Mouse (Mus musculus): ENCODE data around the gene Ccnc. TPM values are rescaled to one million over a fixed set of nuclear protein-coding genes. Genes with fewer than 3 reads are reported as not detected.

The Ccnc gene
- polyA plus RNA-seq (2011; ENCODE audit: insufficient read length, low read depth, missing spikeins): 45.0 and 49.6 TPM in 2 replicates

DNA sequence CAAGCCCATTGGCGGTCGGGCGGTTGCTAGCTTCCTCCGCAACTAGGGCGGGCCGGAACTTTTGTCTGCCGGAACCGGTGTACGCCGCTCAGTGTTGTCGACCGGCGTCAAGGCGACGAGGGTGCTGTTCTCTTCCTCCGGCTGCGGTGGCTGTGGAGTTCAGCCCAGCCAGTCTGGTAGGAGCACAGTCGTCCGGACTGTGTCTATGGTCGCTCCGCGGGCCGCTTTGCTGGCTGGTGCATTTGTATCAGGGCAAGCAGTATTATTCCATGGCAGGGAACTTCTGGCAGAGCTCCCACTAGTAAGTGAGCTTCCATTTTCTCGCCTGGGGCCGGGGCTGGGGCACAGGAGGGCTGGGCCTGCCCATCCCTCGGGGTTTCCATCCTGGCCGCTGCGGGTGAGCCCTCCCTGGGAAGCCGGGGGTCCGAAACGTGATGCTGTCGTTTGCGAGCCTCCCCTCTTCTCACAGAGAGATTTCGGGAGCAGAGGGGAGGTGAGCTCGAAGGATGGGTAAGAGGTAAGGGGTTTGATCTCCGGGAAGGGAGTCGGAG, at the start of gene Ccnc:
Gene Ccnc (plus strand): TSS at position 87 of the 551 bp plus-strand sequence.
- Histone ChIP-seq H3K4me3 (ENCODE audit: insufficient read depth, low read length) (peak within 1 kb of the TSS; percentile 87), H3K27ac (ENCODE audit: insufficient read depth, low read length) (peak within 1 kb of the TSS; percentile 55), H3K4me1 (ENCODE audit: control insufficient read depth, insufficient read depth, low read length) (no peaks in the 10 kb centered on the region)
- TF ChIP-seq CTCF (IDR thresholded peaks at IDR 0.05; ENCODE audit: borderline replicate concordance, insufficient read depth, low read length) (no peak), POLR2A (IDR thresholded peaks at IDR 0.05; ENCODE audit: low read depth, low read length) (peak; percentile 88)

- Histone ChIP-seq H3K4me3 (ENCODE audit: insufficient read depth, low read length) (peak overlapping the region; percentile 21; the same call in 1 of the 2 replicates), H3K4me1 (ENCODE audit: control insufficient read depth, insufficient read depth, low read length) (no peaks in the 10 kb centered on the region), H3K27ac (ENCODE audit: insufficient read depth, low read length) (no peak overlapping the region)
- TF ChIP-seq POLR2A (IDR thresholded peaks at IDR 0.05; ENCODE audit: low read depth, low read length) (no peak), CTCF (IDR thresholded peaks at IDR 0.05; ENCODE audit: borderline replicate concordance, insufficient read depth, low read length) (no peak)
Observed at GRCm38 (mm10) chr4:21678101-21678974, 49.2 kb upstream of the Ccnc start.

GRCm38 (mm10) chr4:21678975-21679623, 48.4 kb upstream of the Ccnc start:
- Histone ChIP-seq H3K27ac (ENCODE audit: insufficient read depth, low read length) (no peak overlapping the region), H3K4me1 (ENCODE audit: control insufficient read depth, insufficient read depth, low read length) (no peaks in the 10 kb centered on the region), H3K4me3 (ENCODE audit: insufficient read depth, low read length) (peak overlapping the region; percentile 21)
- TF ChIP-seq CTCF (IDR thresholded peaks at IDR 0.05; ENCODE audit: borderline replicate concordance, insufficient read depth, low read length) (no peak), POLR2A (IDR thresholded peaks at IDR 0.05; ENCODE audit: low read depth, low read length) (no peak)

DNA sequence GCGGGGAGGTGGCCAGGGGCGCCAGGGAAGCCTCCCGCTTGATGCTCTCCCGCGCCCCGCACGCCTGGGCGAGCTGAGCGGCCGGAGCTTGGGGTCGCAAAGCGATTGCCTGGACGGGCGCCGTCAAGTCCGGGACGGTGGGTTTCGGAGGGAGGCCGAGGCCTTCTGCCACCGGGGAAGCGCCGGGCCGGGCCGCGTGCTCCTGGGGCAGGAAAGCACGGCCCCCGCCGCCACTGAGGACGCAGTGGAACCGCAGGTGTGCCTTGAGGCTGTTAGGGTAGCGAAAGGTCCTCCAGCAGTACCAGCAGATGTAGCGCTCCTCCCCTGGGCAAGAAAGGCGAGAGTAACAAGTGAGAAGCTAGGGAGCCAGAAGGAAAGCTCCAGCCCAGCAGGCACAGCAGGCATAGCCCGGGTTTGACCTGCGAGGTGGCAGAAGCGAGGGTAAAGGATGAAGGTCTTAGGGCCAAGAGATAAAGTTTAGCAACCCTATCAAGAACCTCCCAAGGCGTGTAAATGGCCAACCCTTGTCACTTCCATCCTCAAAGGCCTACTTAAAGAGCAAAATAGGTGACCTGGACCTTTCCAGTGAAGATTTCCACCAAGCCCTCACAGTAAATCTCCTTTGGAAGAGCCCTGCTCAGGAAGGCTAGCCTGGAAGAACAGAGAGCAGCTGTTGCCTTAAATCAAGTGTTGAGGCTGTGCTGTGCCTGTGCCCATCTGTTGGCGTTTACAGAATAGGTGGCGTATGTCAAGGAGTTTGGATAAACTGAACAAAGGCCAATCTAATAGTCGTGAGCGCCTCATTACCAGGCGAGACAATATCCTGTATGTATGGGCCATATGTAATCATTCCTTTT, 47.6 kb upstream of the Ccnc start:
- H3K4me3 ChIP-seq (ENCODE audit: insufficient read depth, low read length): no peak overlapping the region
- no peak for TF ChIP-seq CTCF (IDR thresholded peaks at IDR 0.05; ENCODE audit: borderline replicate concordance, insufficient read depth, low read length)
- TF ChIP-seq POLR2A (IDR thresholded peaks at IDR 0.05; ENCODE audit: low read depth, low read length): no peak
- no peak overlapping the region for H3K27ac ChIP-seq (ENCODE audit: insufficient read depth, low read length)
- no peaks in the 10 kb centered on the region for H3K4me1 ChIP-seq (ENCODE audit: control insufficient read depth, insufficient read depth, low read length)

- TF ChIP-seq POLR2A (IDR thresholded peaks at IDR 0.05; ENCODE audit: low read depth, low read length): no peak
- Histone ChIP-seq H3K4me3 (ENCODE audit: insufficient read depth, low read length) (no peak overlapping the region), H3K4me1 (ENCODE audit: control insufficient read depth, insufficient read depth, low read length) (no peaks in the 10 kb centered on the region), H3K27ac (ENCODE audit: insufficient read depth, low read length) (no peak overlapping the region)
Observed at GRCm38 (mm10) chr4:21680971-21681370, 46.5 kb upstream of the Ccnc start.

- H3K4me3 ChIP-seq (ENCODE audit: insufficient read depth, low read length): no peak overlapping the region
- TF ChIP-seq CTCF (IDR thresholded peaks at IDR 0.05; ENCODE audit: borderline replicate concordance, insufficient read depth, low read length): no peak
- TF ChIP-seq POLR2A (IDR thresholded peaks at IDR 0.05; ENCODE audit: low read depth, low read length): no peak
- H3K4me1 ChIP-seq (ENCODE audit: control insufficient read depth, insufficient read depth, low read length): no peaks in the 10 kb centered on the region
- no peak overlapping the region for H3K27ac ChIP-seq (ENCODE audit: insufficient read depth, low read length)
Observed at GRCm38 (mm10) chr4:21682421-21683150, 44.9 kb upstream of the Ccnc start.

- Histone ChIP-seq H3K27ac (ENCODE audit: insufficient read depth, low read length) (no peak overlapping the region), H3K4me3 (ENCODE audit: insufficient read depth, low read length) (no peak overlapping the region), H3K4me1 (ENCODE audit: control insufficient read depth, insufficient read depth, low read length) (no peaks in the 10 kb centered on the region)
- TF ChIP-seq CTCF (IDR thresholded peaks at IDR 0.05; ENCODE audit: borderline replicate concordance, insufficient read depth, low read length) (no peak), POLR2A (IDR thresholded peaks at IDR 0.05; ENCODE audit: low read depth, low read length) (no peak)
Observed at GRCm38 (mm10) chr4:21684341-21684970, 43.0 kb upstream of the Ccnc start.

- TF ChIP-seq POLR2A (IDR thresholded peaks at IDR 0.05; ENCODE audit: low read depth, low read length): no peak
- TF ChIP-seq CTCF (IDR thresholded peaks at IDR 0.05; ENCODE audit: borderline replicate concordance, insufficient read depth, low read length): no peak
- Histone ChIP-seq H3K4me3 (ENCODE audit: insufficient read depth, low read length) (no peak within 1 kb of the TSS), H3K4me1 (ENCODE audit: control insufficient read depth, insufficient read depth, low read length) (no peaks in the 10 kb centered on the region), H3K27ac (ENCODE audit: insufficient read depth, low read length) (no peak within 1 kb of the TSS)
Observed at GRCm38 (mm10) chr4:21685595-21686091, 41.9 kb upstream of the Ccnc start, which contains the start of gene Prdm13. Gene Prdm13 (minus strand): TSS chr4:21685963.

Measured in embryonic fibroblast, embryonic 13.5 days (primary cell).